Mouse (Mus musculus): ENCODE results near the gene Adgrl3.
"Not testable (repeated sequence)": the region's sequence is repeated elsewhere in the genome, so short reads cannot be mapped to it uniquely, and the experiment has no call there.

The Adgrl3 gene

GRCm38 (mm10) chr5:81436375-81436774 is 416.4 kb downstream of the Adgrl3 start:
- no peak for DNase-seq

GRCm38 (mm10) chr5:81442150-81442549 is 422.2 kb downstream of the Adgrl3 start:
- DNase-seq: no peak

- DNase-seq: no peak
Measured at GRCm38 (mm10) chr5:81465971-81466370, 446.0 kb downstream of the Adgrl3 start.

- no peak for DNase-seq
Measured at GRCm38 (mm10) chr5:81474681-81475080, 454.7 kb downstream of the Adgrl3 start.

DNA sequence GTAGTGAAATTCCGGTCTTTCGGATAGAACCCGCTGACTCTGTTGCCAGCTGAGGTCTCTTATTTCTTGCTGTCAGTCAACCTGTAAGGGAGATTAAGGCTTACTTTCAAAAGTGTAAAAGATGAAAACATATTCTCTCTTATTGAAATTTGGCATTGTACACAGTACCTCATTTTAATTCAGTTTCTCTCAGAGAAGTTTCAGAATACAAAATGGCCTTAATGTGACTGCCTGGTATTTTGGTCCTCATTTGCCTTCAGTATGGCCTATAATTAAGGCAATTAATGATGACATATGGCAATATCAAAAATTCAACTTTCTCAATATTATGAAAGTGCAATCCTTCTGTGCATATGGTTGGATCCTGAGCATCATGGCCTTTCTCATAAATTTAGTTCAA is 455.5 kb downstream of the Adgrl3 start:
- DNase-seq: no peak

DNA sequence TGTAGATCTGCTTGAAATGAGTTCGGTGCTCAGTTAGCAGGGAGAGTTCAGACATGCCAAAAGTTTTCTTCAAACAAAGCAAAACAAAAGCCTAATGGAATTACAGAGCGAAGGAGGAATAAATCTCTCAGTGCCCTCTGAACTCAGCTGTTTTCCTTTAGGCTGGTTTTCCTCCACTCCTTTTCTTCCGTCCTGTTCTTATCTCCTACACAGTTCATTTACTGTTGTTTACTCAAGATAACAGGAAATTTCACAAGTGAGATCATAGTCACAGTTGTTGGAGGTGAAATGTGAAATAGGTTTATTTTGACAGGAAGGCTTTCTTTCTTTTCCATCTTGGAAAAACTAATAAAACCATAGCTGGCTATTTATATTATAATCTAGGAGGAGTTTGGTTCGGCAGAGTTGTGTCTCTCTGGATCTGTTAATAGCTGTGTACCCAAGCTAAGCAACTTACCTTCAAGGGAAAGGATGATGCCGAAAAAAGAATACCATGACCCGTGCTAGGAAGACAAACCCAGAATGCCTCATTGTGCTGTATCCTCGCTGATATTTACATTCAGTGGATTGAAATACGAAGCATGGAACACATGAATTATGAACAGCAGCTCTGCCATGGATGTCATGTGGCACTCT is 456.2 kb downstream of the Adgrl3 start:
- no peak for DNase-seq

DNA sequence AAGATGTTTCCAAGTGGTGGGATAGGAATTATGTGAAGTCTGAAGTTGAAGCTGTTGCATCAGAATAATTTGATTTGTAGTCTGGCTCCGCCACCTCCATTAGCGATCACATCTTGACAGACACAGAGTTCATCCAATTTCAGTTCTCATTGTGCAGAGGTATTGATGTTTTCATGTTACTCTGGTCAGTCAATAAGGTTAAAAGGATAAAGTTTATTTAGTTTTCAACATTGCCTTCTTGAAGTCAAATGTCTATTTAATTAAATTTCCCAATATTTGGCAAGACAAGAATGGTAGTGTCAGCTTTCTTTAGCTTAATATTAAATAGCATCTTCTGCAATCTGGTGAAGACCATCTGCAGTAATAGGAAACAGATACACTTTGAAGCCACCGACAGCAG is 461.0 kb downstream of the Adgrl3 start:
- no peak for DNase-seq

DNA sequence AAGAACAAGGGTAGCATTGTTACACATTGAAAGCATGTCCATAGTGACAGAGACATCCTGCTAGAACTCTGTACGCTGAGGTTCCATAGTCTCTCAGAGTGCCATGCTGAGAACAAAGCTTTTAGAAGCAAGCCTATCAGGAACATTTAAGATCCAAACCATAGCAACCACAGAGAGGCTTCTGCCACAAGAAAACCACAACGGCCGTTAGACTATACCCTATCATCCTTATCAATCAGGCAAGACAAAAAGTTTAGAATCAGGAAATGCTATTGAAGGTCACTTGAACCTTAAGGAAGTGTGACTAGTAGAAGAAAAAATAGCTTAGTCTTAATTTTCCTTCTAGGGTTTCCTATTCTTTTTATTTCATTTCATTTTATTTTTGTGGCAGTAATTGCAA is 464.0 kb downstream of the Adgrl3 start:
- DNase-seq: no peak

GRCm38 (mm10) chr5:81501076-81501475 is 481.1 kb downstream of the Adgrl3 start:
- no peak for DNase-seq

DNA sequence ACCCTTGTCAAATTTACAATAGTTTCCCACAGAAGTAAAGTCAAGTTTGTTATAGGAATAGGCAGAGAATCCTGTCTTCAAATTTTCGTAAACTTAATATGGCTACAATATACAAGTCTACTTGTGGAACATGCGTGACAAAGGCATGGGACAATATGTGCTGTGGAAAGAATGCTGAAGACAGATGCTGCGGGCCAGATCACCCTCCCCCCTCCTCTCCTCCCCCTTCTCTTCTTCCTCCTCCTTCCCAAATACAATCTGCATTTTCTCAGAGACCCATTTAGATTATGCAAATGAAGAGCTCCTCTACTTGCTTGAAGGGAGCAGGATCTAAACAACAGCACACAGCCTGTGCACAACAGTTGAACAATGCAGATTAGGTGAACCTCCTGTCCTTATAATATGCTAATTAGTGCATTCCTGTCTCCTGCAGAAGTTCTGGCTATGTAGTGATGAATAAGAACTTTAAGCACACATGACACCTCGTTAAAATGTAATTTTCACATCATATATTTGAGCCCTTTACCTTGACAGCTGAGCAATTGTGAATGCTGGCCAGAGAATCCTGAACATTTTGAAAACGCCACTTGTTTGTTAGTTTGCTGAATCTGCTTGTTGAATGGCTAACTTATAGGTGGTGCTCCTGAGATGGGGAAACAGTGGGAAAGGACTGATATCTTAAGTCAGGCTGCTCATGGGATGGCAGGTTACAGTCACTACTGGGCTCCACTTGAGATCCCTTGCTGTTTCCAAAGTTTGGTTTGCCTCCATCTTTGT is 499.0 kb downstream of the Adgrl3 start:
- no peak for DNase-seq

DNA sequence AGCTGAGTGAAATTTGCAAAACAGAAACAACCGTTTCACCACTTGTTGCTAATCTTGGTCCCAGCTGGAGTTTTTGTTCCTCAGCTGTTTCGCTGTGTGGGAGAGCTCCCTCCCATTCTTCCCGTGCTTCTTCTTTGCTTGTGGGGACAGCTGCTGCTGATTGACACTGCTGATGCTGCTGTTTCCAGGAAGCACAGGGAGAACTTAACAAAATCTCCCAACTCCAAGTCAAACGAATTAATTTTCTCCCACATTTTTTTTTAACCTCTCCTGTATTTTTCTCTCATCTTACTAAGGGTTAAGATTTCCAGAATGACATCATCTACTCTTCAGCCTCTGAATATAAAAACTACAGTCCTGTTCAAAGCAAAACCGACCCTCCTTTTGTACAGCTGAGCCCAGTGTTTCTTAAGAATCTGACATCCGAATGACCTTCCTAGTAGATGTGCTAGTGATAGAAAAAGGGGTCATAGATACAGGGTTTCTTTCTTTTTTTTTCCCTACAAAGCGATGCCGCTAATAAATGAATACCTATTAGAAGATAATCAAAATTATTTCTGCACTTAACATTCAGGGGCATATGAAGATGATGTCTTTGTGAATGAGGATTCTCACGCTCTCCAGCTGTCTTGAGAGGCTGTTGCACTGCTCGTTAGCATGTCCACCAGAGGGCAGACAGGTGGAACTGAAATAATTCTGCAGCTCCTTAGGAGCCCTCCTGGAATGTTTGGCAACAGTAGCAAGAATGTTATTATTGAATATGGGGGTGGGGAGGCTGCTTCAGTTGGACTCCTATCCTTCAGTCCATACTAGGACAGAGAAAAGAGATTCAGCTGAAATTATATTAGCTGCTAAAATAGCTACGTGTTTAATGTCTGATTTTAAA is 499.8 kb downstream of the Adgrl3 start:
- peak; percentile 10 for DNase-seq

DNA sequence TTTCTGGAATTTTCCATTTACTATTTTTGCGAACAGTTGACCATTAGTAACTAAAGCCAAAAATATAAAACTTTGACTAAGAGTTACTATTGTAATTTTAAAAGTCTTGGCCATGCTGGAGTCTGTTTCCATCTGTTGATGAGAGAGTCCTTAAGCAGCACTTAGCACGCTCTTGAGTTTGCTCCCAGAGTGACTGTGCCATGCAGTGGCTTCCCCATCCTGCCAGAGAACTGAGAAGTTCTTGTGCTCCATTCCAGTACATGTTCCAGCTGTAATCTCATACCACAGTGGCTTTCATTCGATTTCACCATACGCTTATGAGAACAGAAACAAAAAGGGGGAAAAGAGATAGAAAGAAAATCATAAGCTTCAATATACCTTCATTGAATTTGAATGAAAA is 502.8 kb downstream of the Adgrl3 start:
- no peak for DNase-seq

DNA sequence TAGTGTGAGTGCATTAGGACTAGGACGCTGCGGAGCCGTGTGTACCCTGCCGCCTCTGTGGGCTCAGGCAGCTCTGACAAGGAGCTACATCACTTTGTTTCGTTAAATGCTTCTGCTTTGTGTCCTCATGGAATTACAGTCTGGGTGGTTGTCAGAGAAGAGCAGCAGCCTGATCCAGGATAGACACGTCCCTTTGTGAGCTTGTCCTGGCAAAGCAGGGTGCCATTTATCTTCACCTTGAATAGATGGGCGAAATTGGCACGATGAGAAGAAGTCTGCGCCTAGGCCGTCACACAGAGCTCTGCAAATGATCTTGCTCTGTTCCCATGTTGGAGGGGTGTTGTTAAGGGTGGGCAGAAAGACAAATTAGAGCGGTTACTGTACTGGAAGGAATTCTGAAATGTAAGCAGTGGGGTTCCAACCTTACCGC is 504.6 kb downstream of the Adgrl3 start:
- DNase-seq: no peak

DNA sequence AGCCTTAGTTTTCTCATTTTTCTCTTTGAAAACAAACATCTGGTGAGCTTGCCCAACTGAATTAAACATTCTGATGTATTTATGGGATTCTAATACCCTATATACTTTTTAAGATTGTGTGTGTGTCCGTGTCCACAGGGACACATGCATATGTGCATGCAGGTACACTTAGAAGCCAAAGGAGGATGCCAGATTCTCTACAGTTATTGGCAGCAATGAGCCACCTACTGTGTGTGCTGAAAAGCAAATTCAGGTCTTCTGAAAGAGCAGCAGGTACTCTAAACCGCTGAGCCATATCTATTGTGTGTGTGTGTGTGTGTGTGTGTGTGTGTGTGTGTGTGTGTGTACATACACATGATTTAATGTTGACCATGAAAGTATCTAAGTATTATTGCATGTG is 505.4 kb downstream of the Adgrl3 start:
- peak; percentile 5 for DNase-seq

DNA sequence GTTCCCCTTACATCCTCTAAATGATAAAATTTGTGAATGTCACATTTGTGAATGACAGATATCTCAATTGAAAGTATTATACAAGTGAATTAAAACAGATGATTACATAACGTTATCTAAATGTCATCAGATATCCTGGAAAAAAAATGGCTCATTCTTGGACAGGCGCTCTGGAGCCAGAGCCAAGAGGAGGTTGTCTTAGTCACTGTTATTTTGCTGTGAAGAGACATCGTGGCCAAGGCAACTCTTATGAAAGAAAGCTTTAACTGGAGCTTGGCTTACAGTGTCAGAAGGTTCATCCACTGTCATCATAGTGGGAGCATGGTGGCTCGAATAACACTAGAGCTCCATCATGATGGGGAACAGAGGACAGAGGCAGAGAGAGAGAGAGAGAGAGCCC is 511.7 kb downstream of the Adgrl3 start:
- no peak for DNase-seq

GRCm38 (mm10) chr5:81550211-81550610 is 530.3 kb downstream of the Adgrl3 start:
- DNase-seq: no peak

- DNase-seq: not testable (repeated sequence)
Measured at GRCm38 (mm10) chr5:81555149-81555548, 535.2 kb downstream of the Adgrl3 start.

- DNase-seq: no peak
Measured at GRCm38 (mm10) chr5:81556008-81556407, 536.1 kb downstream of the Adgrl3 start.

DNA sequence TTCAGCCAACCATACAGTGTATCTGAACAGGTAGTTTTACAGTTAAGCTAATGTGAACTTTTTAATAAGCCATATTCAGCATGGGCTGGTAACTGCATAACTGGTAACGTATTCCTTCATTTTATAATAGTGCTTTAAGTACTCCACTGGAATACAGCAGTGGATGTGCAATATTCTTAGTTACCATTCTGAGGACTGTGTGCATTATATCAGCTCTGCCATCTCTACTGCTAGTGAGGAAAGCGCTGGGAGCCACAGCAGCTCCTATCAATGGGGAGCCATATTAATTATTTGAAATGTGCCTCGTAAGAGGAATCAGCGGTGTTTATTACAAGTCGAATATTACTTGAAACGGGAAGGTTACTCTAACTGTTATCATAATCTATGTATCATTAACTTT is 539.0 kb downstream of the Adgrl3 start:
- no peak for DNase-seq

DNA sequence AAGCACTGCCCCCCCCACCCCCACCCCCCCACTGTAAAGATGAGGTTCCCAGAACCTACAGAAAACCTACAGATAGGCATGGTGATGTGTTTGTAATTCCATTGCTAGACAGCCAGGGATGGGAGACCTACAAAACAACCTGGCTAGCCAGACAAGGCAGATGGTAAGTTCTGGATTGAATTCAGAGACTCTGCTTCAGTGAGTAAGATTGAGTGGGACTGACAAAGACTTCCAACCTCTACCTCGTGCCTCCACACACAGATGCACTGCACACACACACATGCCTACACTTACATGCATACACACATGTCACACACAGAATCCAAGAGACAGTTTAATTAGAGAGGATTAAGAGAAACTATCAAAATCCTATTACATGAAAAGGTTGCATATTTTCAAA is 544.4 kb downstream of the Adgrl3 start:
- peak; percentile 21 for DNase-seq

DNA sequence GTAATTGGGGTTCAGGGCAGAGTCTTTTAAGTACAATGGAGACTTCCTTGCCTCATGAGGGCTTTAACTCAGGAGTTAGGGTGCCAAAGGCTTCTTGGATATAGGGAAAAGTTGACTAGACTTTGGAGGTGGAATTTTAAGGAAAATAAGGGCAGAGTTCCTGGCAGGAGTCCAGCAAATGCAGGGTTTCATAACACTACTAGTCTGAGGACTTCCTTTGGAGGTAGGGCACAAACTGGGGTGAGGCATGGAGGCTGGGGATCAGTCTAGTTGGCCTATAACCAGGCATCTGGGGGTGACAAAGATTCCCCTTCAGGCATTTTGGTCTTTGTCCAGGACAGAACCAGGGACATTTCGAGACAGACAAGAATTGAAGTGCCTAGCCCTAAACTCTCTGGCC is 546.6 kb downstream of the Adgrl3 start:
- no peak for DNase-seq

DNA sequence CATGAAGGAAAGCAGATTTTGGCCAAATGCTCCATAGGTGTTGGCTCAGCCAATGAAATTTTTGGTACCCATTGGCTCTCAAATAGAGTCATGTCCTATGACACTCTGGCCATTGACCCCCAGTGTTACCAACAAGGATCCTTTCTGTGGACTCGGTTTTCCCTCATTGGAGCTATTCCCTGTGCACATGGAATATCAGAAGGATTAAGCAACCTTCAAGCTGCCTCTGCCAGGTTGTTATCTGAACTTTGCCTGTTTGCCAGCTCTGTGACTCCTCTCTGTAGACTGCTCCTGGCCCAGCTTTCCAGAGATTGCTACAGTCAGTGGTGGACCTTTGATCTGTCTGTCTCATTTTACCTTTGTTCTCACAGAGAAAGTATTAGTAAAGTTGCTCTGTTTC is 548.8 kb downstream of the Adgrl3 start:
- DNase-seq: no peak

DNA sequence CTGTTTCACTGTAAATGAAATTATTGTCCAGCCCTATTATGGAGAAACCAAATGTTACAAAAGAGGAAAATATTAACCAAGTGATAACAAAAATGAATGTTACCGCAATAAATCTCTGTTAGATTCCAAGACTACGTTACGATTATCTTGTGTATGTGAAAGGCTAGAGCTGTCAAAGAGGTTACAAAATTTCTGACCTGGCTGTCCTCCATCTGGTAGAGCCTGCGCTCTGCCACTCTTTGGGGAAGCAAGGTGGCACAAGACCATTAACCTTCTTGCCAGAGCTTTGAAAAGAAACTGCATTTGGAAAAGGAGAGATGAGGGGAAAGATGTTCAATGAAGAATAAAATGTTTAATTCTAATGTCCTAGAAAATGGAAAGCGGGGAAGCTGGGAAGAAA is 562.9 kb downstream of the Adgrl3 start:
- DNase-seq: no peak

DNA sequence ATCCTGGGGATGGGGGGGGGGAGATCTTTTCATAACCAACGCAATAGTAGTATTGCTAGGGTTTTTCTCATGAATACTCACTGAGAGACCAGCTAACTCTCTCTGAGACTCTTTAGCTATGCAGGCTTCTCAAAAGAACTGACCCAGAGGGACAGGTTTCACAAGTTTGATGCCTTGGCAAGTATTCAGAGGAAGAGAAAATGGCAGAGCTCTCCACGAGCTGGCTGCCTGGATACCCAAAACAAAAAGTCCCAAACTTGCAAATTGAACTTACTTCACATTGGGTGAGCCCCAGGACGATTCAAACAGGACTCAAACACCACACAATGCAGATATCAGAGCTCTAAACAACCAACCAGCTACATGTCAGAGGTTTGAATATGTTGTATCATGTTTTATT is 563.5 kb downstream of the Adgrl3 start:
- no peak for DNase-seq

All from cerebellum, adult 11-12 months (tissue).